Mouse (Mus musculus) heart, postnatal 14 days (tissue): ENCODE measurements at regions not wholly inside any gene's neighbourhood (a gene's known extent, or its start where the extent isn't known, plus 50 kb on each side); places are given as distances from the start of the nearest gene placed in this dataset.

Experiments used
- DNase-seq, 2 experiments: peaks; one replicate each; pipeline ENCODE4 v3.0.0; 2021 to 2022
- intact Hi-C: fragments of 180-260 bp; cut with DNase I; formaldehyde crosslinking; loops from one replicate; pipeline ENCODE4 v1.15.1; 2025

GRCm38 (mm10) chr6:111882557-111882956, 391.0 kb upstream of the Lmcd1 start:
- intact Hi-C loops = no loop called here
- no peak for DNase-seq

- no peak for DNase-seq
- intact Hi-C loops = no loop called here
Measured at GRCm38 (mm10) chr6:111883946-111884345, 389.6 kb upstream of the Lmcd1 start.

GRCm38 (mm10) chr6:111911997-111912396, 361.6 kb upstream of the Lmcd1 start:
- intact Hi-C loops = no loop called here
- DNase-seq = no peak

GRCm38 (mm10) chr6:111913771-111914405, 359.7 kb upstream of the Lmcd1 start:
- no peak for DNase-seq
- intact Hi-C loops = no loop called here

GRCm38 (mm10) chr6:111917248-111917721, 356.3 kb upstream of the Lmcd1 start:
- no peak for DNase-seq
- intact Hi-C loops = no loop called here

- intact Hi-C loops = no loop called here
- peak in 1 of 2 experiments; percentile 6 for DNase-seq
Measured at GRCm38 (mm10) chr6:111917868-111918597, 355.5 kb upstream of the Lmcd1 start.

GRCm38 (mm10) chr6:111932596-111932995, 341.0 kb upstream of the Lmcd1 start:
- no peak for DNase-seq
- intact Hi-C loops = no loop called here

GRCm38 (mm10) chr6:111954401-111954800, 319.2 kb upstream of the Lmcd1 start:
- no peak for DNase-seq
- intact Hi-C loops = no loop called here

GRCm38 (mm10) chr6:111965766-111966165, 307.8 kb upstream of the Lmcd1 start:
- intact Hi-C loops = no loop called here
- DNase-seq = peak; percentile 9 to 16

GRCm38 (mm10) chr6:111985452-111985851, 288.1 kb upstream of the Lmcd1 start:
- DNase-seq = peak in 1 of 2 experiments; percentile 4
- intact Hi-C loops = no loop called here

- intact Hi-C loops = no loop called here
- DNase-seq = no peak
Measured at GRCm38 (mm10) chr6:111995823-111996222, 277.7 kb upstream of the Lmcd1 start.

GRCm38 (mm10) chr6:112003784-112004471, 269.6 kb upstream of the Lmcd1 start:
- intact Hi-C loops = no loop called here
- no peak for DNase-seq

- intact Hi-C loops = no loop called here
- DNase-seq = no peak
Measured at GRCm38 (mm10) chr6:112026261-112027205, 247.0 kb upstream of the Lmcd1 start.

- DNase-seq = no peak
- intact Hi-C loops = no loop called here
Measured at GRCm38 (mm10) chr6:112050548-112051184, 222.9 kb upstream of the Lmcd1 start.

- no peak for DNase-seq
- intact Hi-C loops = no loop called here
Measured at GRCm38 (mm10) chr6:112052193-112052592, 221.4 kb upstream of the Lmcd1 start.

GRCm38 (mm10) chr6:112057895-112058294, 215.7 kb upstream of the Lmcd1 start:
- intact Hi-C loops = no loop called here

GRCm38 (mm10) chr6:112062956-112063355, 210.6 kb upstream of the Lmcd1 start:
- DNase-seq = no peak
- intact Hi-C loops = no loop called here

More at GRCm38 (mm10) chr6:112057895-112058294, 215.7 kb upstream of the Lmcd1 start:
- DNase-seq = no peak

GRCm38 (mm10) chr6:112090597-112090996, 183.0 kb upstream of the Lmcd1 start:
- no peak for DNase-seq
- intact Hi-C loops = no loop called here

- intact Hi-C loops = no loop called here
- peak; percentile 10 to 46 for DNase-seq
Measured at GRCm38 (mm10) chr6:112091125-112091763, 182.3 kb upstream of the Lmcd1 start.
